Mouse (Mus musculus) right cerebral cortex, postnatal 4 days (tissue): ENCODE measurements around the gene Nprl2.
A peak's percentile ranks its signal among the peaks of the same experiment; 100 is the strongest.

Source experiments
- DNase-seq: peaks from one replicate; pipeline ENCODE4 v3.0.0-alpha.2; 2022

Nprl2 gene

GRCm38 (mm10) chr9:107541474-107542351 lies at the start of gene Nprl2, which contains the start of gene Cyb561d2:
Nprl2 (plus strand) TSS chr9:107542226.
Cyb561d2 (minus strand) TSS chr9:107542193.
- DNase-seq: peak; percentile 90

DNA sequence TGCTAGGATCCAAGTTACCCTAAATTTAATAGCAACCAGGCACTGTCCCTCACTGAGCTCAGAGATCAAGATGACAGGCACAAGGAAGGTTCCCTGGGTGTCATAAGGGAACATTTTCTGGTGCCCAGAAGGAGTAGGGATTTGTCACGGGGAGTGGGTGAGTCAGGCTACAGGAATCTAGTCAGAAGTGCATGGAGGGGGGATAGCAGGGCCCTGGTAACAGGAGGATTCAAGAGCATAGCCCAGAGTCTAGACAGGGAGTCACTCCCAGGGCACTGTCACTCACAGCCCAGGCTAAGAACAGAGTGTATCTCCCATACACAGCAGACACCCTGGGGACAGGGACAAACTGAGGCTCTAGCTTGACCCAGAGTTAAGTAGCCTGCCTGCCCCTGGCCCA lies 48.5 kb upstream of the Nprl2 start:
- no peak for DNase-seq

- no peak for DNase-seq
Measured at GRCm38 (mm10) chr9:107494238-107494637, 47.8 kb upstream of the Nprl2 start.

DNA sequence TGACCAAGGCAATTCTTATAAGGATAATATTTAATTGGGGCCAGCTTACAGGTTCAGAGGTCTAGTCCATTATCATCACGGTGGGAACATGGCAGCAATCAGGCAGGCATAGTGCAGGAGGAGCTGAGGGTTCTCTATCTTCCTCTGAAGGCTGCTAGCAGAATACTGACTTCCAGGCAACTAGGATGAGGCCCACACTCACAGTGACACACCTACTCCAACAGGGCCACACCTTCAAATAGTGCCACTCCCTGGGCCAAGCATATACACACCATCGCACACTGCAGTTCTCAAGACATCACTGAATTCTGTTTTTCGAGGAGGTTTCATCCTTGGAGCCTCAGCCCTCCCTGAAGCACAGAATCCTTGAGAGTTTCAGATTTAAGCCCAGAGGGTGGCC lies 45.7 kb upstream of the Nprl2 start:
- no peak for DNase-seq

DNA sequence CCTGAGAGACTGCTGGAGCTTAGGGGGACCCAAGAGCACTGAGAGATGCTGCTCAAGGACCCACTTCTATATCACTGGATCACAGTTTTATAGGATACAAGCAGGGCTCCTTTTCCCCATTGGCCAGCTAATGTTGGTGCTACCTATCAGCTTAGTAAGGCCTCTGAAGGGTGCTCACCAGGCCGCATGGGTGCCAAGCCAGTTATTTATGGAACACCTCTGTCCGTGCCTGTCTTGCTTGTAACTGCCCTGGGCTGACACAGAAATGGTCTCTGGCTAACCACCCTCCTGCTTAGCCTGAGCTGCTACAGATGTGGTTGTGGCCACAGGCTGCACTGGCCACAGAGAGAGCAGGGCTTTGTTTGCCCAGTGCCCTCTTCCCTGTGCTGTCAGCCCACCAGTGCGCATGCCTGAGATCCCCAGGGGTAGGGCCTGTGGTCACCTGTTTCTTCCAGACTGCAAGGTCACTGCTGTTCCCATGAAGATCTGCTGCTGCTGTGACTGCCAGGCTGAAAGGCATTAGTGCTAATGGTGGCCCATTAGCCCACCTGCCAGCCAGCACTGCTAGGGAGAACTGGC lies 41.2 kb upstream of the Nprl2 start:
- DNase-seq: no peak

GRCm38 (mm10) chr9:107502131-107502846 lies 39.7 kb upstream of the Nprl2 start:
- DNase-seq: no peak

DNA sequence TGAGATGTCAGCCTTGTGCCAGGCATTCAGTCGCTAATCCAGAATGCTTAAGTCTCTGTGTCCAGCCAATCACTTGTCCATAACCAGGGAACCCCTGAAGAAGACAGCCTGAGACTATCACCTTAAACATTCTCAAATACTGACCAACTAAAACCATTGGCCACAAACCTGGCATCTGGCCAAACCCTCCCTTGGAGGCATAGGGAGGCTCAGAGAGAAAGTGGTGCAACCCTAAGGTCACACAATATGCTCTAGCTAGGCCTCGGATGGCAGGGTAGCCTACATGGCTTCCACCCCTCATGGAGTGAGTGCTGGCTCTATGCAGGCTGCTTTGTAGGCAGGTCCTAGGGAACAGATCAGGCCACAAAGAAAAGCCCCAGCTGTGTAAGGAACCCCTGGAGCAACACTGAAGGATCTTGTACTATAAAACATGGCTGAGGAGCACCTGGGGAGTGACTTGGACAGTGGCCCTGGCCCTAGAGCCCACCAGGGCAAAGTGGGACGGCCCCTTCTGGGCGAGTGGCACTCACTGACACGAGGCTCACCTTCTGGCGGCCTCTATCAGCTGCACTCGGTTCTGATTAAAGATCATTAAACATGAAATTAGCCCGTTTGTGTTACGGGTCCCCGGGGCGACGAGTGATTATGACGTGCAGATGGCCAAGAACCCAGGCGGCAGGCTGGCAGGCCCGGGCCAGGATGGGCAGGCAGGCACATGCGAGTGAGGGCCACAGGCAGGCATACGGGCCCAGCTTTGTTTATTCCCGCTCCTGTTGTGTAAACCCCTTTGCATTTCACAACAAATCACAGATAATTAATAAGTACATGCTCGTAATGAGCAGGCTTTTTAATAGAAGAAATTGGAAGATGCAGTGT lies 37.1 kb upstream of the Nprl2 start:
- no peak for DNase-seq

DNA sequence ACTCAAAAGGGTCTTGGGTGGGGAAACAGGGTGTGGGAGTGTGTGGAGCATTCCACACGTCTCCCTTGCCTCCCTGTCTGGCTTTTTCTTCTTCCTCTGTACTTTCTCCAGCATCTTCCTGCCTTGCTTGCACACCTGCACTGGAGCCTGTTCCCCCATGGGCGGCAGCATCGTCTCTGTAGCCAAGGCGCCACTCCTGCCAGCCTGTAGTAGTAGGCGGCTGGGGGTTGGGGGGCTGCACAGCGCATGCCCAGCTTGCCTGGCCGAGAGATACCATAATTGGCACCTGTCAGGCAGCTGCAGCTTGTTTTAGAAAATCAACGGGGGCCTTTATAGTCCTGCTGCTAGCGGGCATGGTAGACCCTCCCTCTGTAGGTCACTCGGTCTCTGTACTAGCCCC lies 33.8 kb upstream of the Nprl2 start:
- DNase-seq: peak; percentile 51

DNA sequence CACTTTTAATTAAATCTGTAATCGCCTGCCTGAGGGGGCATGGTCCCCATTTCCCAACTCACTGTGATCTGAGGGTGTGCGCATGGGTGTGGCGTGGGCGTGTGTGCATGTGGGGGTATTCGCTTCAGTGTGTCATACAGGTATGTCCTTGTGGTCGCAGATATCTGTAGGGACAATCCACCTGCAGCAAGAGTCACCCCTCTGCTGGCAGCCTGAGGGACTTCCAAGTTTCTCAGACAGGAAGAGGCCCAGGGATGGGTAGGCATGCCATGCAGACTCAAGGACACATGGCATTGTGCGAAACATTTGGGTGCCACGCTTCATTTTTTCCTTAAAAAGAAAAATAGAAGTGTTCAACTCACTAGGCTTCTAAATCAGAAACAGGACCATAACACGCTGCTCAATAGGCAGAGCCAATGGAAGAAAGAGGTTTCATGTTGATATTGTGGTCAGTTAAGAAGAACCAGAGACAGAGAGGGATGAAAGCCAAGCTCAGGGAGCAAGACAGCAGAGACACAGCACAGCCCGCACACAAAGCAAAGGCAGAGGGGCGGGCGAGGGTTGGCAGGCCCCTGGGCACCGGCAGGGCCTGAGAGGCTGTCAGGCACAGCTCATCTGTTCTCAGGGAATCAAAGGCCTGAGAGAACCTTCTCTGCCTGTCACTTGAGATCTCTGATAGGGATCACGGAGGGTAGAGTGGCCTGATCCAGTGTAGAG lies 31.5 kb upstream of the Nprl2 start:
- no peak for DNase-seq

GRCm38 (mm10) chr9:107511436-107511835 lies 30.6 kb upstream of the Nprl2 start:
- no peak for DNase-seq

DNA sequence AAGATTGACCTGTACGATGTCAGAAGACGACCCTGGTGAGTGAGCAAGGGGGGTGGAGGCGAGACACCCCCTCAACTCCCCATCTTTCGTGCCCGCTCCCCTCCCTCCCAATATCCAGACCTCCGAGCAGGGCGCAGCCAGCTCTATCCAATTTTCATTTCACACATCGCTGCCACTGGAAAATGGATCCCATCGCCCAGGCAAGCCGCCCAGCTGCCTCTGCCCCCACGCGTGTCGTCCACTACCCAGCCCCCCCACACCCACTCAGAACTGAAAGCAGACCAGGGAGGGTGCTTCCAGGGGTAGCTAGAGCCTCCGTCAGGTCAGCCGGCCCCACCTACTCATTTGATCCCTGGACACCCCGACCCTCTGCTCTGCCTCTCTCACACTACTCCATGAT lies 29.7 kb upstream of the Nprl2 start:
- DNase-seq: no peak

DNA sequence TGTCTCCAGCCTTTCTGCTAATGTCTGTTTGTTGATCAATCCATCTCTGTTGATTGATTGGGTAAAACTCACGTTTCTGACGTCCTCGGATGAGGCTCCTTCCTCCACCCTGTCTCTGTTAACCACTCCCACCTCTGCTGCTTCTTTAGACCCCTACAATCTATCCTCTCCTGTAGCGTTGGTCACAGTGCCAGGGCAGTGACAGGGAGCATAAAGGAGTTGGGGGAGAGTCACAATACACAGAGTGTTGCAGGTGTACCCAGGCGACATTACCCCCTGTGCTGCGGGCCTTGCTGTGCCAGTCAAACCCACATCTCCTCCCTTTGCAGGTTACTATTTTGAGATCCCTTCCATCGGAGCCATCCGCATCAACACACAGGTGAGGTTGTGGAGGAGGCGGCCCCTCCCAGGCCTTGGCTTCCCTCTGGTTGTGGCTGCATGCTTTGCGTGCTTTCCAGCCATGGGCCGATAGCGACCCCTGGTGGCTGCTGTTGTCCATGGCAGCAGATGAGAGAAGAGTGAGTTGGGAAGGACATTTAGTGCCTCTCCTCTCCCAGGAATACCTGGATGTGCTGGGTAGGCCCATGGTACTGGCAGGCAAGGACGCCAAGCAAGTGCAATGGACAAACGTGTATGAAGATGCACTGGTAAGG lies 27.6 kb upstream of the Nprl2 start:
- DNase-seq: peak; percentile 97

- DNase-seq: no peak
Measured at GRCm38 (mm10) chr9:107520331-107520730, 21.7 kb upstream of the Nprl2 start.

DNA sequence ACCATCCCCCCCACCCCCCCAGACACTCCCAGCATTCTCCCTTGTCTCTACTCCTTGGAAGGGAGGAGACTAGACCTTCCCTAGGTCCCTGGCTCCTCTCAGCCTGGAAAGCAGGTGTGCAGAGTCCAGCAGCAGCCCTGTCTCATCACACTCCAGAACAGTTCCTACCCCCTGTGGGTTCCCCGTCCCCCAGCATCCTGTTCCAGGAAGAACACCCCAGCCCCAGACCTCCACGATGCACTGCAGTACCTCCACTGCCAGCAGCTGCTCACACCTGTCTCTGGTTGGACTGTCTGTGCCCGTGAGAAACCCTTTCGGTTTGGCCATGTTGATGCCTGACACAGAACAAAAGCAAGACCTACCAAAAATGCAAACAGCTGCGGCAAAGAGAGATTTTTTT lies 20.8 kb upstream of the Nprl2 start:
- DNase-seq: no peak

DNA sequence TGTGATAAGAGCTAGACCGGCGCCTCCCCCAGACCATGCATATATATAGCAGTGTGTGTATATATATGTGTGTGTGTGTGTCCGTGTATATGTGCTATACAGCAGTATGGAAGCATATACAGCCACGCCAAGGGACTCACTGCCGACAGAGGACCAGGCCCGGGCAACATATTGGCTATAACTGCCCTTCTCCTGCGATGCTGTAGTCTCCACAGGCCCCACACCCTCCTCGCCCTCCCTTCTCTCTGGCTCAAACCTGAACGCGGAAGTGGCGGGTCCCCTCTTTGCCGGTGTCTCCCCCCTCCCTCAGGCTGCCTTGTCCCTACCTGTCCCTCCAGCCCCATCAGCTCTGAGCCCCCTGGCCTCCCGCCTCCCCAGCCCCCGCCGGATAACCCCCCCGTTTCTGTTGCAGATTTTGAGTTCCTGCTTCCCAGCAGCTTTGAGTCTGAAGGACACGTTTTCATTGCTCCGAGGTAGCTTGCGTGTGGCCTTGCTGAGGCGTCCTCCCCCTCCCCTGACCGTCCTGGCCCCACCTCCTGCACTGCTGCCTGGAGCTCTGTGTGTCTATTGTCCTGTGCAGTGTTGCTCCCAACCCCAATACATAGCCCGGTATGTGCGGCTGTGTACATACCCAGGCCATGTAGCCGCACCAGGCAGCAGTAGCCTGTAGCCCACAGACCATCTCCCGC lies 20.2 kb upstream of the Nprl2 start:
- DNase-seq: no peak

GRCm38 (mm10) chr9:107522400-107522711 lies 19.7 kb upstream of the Nprl2 start:
- no peak for DNase-seq

- peak; percentile 77 for DNase-seq
Measured at GRCm38 (mm10) chr9:107526198-107527026, 15.6 kb upstream of the Nprl2 start.

DNA sequence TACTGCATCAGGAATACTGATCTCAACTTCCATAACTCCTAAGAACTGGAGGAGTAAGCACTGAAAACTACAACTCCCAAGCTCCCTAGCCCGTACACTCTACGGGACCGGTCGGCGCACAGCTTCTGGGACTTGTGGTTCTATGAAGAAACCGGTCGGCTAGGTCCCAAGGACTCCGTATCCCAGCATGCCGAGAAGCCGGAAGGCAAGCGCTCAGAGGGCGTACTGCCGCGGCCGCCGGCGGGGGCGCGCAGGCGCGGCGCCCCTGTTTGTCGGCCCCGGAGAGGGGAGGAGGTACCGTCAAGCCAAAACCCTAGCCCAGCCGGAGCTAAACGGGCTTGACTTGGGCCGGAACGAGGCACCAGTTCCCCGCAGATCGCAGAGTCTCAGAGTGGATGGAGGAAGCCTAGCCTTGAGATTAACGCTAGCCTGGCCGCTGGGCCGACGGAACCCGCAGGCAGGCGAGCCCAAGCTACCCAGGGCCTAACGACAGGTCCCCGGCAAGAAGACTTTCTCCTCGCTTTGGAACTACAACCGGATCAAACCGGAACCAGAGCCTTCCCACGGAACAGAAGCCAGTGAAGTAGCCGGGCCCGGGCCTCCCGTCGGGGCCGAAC lies 8.1 kb upstream of the Nprl2 start, which contains the start of gene Tmem115:
TSS of gene Tmem115 (plus strand) at position 155 of the 617 bp plus-strand sequence.
- DNase-seq: peak; percentile 83

DNA sequence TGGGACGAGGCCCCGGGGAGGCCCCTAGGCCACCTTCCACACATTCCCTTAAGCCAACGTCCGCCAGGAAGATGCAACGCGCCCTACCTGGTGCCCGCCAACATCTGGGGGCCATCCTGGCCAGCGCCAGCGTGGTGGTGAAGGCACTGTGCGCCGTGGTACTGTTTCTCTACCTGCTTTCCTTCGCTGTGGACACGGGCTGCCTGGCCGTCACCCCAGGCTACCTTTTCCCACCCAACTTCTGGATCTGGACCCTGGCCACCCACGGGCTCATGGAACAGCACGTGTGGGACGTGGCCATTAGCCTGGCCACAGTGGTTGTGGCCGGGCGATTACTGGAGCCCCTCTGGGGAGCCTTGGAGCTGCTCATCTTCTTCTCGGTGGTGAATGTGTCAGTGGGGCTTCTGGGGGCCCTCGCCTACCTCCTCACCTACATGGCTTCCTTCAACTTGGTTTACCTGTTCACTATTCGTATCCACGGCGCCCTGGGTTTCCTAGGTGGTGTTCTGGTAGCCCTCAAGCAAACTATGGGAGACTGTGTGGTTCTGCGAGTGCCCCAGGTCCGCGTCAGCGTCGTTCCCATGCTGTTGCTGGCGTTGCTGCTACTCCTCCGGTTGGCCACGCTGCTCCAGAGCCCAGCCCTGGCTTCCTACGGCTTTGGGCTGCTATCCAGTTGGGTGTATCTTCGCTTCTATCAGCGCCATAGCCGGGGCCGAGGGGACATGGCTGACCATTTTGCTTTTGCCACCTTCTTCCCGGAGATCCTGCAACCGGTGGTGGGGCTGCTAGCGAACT lies 7.4 kb upstream of the Nprl2 start:
- DNase-seq: no peak
